Mouse (Mus musculus) left cerebral cortex, postnatal 36 days (tissue): ENCODE measurements around the gene Lbhd1. TPM values are rescaled to one million over a fixed set of nuclear protein-coding genes. Genes with fewer than 3 reads are reported as not detected.

ENCODE experiments used
- DNase-seq, 2 experiments: peaks; one replicate each; pipeline ENCODE4 v3.0.0; 2021 to 2022; ENCODE audit warnings: low spot score in 2 of 2, mixed read lengths in 1 of 2
- intact Hi-C: fragments of 180-260 bp; cut with DNase I; formaldehyde crosslinking; loops from one replicate; pipeline ENCODE4 v1.15.1; 2025
- total RNA-seq, 2 experiments: library from RNA; stranded (reverse); gene quantifications; 2 replicates each; pipeline ENCODE4 v1.2.3; 2021

The Lbhd1 gene
- total RNA-seq, 2 experiments from 2014 or later = 4.8 to 5.0 TPM

DNA sequence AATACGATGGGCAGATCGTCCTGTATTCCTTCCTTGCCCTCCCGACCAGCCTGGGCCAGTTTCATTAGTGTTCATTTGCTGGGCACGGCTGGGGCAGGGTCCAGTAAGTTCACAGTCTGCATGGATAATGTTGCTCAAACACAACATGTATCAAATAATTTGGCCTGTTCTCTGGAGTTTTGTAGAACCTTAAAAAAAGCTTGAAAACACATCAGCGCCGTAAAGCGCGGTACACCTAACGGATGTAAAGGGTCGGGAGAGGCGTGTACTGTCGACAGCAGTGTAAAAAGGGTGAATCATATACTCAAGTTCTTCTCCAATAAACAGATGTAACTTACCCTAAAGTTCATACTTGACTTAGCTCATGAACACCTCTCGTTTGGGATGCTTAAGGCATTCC lies 15.0 kb downstream of the Lbhd1 start:
- no peak for DNase-seq
- intact Hi-C loops = loop anchor here (2.0 to 5.0 kb wide), 2 partner anchors 20 to 56 kb away; no protein-coding TSS in a partner anchor

DNA sequence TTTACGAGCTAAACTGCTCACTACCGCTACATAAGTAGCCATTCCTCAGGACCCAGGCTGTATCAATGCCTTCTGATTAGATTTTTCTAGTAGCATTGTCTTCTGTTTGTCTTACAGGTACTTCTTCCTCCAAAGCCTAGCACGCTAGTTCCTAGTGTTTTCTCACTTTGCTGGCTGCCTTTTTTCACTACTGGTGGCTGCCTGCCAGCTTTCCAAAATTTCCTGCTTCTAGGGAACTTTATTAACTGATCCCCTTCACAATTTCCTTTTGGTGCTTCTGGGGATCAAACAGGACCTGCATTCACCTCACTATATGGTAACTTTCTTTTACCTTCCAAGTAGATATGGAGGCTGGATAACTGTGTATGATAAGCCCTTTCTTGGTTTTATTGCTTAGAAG lies 15.5 kb downstream of the Lbhd1 start:
- no peak for DNase-seq
- intact Hi-C loops = loop anchor here (2.0 to 5.0 kb wide), 2 partner anchors 20 to 57 kb away; no protein-coding TSS in a partner anchor

DNA sequence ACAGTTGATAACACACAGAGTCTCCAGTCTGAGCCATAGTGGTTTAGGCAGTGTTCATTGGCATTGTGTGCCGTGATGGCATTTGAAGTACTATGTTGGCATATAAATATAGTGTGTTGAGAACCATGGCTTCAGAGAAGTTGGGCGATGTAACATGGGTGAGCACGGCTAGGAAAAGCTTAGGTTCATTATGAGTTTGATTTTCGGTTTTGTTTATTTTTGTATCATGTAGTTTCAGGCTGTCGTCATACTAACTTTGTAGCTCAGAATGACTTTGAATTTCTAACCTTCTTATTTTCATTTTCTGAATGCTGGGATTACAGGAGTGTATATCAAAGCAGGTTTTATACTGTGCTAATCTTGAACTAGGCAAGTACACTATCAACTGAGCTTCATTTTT lies 19.9 kb downstream of the Lbhd1 start:
- intact Hi-C loops = no loop called here
- no peak for DNase-seq

DNA sequence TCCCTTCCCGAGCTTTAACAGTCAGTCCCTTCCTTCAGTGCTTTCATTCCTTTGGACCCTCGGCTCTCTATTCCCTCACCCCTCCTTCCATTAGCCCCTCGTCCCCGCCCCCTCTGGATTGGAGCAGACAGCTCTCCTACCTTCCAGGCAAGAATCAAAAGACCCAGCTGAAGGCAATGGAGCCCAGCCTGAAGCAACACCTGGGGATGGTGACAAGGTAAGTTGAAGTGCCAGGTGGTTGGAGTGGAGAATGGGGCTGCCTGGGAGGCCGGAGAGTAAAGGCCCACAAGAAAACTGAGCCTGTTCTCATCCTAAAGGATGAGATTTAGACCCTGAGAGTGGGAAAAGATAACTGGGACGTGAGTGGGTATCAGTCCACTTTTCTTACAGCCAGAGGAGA lies 25.0 kb downstream of the Lbhd1 start:
- no peak for DNase-seq
- intact Hi-C loops = no loop called here

DNA sequence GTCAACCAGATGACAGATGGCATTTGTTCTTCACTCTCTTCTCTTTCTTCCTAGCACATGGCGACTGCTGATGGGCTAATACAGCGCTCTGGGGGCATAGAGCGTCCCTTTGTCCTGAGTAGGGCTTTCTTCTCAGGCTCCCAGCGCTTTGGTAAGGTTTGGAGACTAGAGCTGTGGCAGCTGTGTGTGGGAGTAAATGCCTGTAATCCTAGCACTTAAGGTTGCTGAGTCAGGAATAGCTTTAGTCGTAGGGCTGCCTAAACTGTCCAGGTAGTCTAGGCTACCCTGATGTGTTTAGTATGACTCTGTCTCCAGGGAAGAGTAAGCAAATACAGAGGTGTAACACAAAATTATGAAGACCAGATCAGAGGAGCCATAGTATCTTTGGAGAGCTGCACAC lies 28.3 kb downstream of the Lbhd1 start:
- no peak for DNase-seq
- intact Hi-C loops = no loop called here

DNA sequence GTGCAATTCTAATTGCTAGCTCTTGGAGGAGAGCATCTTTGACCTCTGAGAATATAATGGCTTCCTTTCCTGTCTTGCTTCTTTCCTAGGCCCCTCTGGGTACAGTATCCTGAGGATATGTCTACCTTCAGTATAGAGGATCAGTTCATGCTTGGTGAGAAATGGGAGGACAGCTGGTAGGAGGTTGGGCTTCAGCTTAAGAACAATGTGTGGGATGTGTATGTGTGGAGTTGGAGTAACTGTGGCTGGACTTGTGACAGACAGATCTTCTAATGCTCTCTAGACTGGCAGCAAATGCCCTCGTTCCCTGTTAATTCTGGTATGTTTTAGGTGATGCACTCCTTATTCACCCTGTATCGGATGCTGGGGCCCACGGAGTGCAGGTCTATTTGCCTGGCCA lies 30.7 kb downstream of the Lbhd1 start:
- DNase-seq = peak; percentile 46 to 52
- intact Hi-C loops = no loop called here

DNA sequence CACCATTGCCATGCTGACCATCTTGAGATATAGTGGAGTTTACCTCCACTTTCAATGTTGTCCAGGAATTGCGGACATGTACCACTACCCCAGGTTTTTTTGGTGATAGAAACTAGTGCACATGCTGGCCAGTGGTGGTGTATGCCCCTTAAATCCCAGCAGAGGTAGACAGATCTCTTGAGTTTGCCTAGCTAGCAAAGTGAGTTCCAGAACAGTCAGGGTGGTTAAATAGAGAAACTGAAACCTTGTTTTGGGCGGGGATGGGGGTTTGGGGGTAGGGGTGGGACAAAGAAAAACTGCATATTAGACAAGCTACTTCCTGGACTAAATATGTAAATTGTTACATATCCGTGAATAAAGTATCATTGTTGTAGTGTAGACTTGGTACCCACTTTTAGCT lies 35.5 kb downstream of the Lbhd1 start:
- no peak for DNase-seq
- intact Hi-C loops = loop anchor here (2.0 kb wide), 1 partner anchor 20 kb away; the partner anchor contains the start of gene Ganab

DNA sequence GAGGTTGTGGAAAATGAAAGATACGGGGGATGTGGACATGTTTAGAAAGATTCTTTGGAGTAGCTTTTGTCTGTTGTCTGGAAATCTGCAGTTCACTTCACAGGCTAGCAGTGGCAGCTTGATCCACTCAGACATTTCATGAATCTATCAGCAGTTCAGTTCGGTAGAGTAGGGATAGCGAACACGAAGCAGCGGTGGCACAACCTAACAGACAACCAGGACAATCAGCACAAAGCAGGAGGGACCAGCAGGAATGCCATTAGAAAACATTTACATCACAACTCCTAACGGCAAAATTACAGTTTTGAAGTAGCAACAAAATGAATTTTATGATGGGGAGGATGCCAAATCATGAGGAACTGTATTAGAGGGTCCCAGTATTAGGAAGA lies 36.1 kb downstream of the Lbhd1 start:
- intact Hi-C loops = loop anchor here (2.0 kb wide), 1 partner anchor 21 kb away; the partner anchor contains the start of gene Ganab
- no peak for DNase-seq

DNA sequence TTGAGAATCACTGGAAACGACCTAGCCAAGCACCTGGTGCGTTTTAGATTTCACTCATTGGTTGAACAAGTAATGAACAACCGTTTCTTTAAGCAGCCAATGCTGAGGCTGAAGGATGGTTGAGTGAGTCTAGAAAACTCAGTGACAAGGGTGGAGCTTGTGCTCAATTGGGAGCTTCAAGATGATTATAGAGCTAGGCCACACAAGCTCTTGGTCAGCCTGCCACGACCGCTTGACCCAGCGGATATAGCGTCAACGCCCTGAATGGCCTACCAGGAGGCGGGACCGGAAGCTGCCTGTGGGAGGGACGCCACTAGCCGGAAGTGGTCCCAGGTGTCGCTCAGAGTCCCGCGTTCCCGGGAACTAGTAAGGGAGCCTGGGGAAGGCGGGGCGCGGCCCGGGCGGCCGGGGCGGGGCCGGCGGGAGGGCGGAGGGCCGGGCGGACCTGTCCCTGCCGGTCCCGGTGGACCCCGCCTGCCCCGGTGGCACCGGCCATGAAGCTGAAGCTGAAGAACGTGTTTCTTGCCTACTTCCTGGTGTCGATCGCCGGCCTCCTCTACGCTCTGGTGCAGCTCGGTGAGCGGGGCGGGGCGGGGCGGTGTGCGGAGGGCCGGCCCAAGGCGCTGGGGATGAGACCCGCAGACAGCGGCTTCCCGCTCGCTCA lies 36.7 kb downstream of the Lbhd1 start, which contains the start of gene B3gat3:
Gene B3gat3 (plus strand): TSS at position 302 of the 664 bp plus-strand sequence.
- intact Hi-C loops = no loop called here
- peak; percentile 96 to 97 for DNase-seq

DNA sequence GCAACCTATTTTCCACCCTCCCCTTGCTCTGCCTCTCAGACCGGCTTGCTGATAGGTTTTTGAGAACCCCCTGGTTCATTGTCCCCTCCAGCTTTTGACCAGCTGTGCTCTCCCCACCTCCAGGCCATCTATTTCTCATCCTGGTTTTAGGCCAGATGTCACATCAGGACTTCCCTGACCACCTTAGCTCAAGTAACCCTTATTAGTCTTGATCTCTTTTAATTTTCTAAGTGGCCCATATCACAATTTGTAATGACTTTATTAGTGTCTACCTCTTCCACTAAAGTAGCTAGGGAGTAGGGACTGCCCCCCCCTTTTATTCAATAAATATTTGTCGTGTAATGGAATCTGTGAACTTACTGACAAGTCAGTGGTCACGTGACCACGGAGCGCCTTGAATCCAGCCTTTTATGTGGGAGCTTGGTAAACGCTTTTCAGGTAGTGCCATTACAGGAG lies 37.3 kb downstream of the Lbhd1 start:
- intact Hi-C loops = no loop called here
- no peak for DNase-seq

DNA sequence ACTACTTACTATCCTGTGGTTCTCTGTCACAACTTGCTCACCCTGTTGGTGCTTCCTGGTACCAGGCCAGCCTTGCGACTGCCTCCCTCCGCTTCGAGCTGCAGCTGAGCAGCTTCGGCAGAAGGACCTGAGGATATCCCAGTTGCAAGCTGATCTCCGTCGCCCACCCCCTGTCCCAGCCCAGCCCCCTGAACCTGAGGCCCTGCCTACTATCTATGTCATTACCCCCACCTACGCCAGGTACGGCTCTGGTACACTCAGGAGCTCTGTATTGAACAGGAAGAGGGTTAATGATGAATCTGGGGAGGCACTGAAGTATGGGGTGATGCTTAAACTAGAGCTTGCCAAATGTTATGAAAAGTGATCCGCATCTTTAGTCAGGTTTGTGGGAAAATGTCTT lies 38.2 kb downstream of the Lbhd1 start:
- no peak for DNase-seq

DNA sequence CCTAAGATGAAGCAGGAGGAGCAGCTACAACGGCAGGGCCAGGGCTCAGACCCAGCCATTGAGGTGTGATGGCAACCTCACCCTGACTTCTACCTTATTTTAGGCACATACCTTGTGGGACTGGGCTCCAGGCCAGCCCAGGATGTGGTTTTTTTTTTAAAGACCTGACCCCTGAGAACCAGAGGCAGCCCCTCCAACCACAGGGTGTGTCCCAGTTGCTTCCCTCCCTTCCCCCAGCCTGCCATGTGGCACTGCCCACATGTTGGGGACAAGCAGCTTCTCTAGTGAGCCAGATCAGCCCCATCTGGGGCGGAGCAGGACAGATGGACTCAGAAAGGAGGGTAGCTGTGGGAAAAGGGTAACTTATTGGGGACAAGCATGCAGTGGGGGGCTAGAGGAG lies 43.2 kb downstream of the Lbhd1 start:
- intact Hi-C loops = no loop called here
- DNase-seq = no peak

More for the DNA sequence above, 38.2 kb downstream of the Lbhd1 start:
- intact Hi-C loops = no loop called here

DNA sequence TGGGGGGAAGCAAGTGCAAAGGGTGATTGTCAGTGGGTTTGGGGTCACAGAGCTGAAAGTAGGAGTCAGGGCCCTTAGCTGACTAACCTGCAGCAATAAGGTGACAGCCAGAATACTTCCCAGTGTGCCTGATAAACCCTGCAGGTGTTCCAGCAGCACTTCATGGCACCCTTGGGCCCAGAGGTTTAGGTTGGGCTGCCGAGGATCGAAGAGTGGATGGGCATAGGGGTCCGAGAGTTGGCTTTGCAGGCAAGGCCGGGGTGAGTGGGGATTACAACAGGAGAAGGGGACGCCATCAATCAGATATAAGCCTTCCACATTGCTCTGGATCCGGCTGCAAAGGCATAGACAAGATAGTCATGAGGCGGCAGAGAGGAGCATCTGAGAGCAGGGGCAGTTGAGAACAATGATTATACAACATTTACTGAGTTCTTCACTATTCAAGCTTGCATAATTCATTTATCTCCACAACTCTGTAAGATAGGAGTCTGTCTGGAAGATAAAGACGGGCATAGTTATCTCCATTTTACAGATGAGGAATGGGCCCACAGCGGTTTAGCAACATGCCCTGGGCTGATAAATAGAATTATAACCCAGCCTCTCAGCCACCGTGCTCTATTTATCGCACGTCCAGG lies 44.5 kb downstream of the Lbhd1 start:
- intact Hi-C loops = no loop called here
- no peak for DNase-seq

DNA sequence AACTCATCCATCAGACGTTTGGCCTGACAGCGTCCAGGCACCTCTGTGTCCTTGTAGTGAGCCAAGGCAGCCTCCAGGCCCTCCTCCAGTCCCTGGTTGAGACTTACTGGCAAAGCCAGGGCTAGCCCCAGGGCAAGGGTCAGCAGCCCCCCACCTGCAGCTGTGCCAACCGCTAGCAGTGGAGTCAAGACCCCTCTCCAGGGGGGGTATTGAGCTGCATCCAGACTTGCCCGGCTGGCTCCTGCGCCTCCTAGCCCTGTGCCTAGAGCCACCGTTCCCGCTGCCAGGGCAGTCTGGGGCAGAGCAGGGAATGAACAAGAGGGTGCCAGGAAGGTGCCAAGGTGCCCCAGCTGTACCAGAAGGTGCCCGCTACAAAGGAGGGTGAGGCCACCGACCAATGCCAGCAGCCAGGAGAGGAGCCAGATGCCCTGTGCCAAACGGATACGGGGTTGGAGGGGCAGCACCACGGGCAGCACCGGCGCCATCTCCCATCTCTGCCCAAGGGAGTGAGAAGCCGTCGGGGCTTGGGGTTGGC lies 45.2 kb downstream of the Lbhd1 start:
- no peak for DNase-seq
- intact Hi-C loops = no loop called here

DNA sequence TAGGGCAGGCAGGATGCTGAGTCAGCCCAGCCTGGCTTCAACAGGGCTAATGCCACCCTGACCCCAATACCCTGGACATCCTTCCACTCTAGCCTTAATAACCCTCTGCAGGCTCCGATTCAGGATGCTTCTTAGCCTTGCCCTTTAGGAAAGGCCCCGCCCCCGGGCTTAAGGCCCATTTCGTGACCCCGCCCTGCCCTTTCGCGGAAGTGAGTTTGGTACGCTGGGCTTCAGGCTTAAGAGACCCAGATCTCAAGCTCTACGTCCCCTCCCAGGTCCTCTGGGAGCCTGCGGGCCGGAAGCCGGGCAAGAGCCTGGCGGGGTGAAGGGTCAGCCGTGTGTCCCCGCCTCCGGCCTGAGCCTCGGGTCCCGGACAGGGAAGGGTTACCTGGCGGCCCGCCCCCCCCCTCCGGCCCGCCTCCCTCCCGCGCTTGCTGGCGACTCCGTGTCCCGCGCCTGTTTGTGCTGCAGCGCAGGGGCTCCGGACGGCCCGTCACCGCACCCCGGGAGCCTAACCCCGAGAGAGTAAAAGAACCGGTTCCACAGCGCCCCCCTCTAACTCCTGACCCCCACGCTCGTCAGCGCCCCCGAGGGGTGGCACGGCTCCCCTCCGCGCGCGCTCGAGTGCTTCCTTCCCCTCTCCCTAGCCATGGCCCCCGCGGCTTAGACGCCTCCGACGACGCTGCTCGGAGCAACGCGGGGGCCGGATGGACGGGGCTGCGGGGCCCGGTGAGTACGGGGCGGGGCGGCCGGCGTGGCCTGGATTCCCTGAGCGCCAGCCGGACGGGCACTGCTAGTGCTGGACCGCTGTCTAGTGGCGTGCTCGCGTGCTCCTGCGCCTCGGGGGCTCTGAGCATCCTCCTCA lies 45.9 kb downstream of the Lbhd1 start, which contains the start of the genes Rom1 and Eml3:
Gene Rom1 (minus strand): TSS at position 133 of the 865 bp plus-strand sequence.
Gene Eml3 (plus strand): TSS at position 329 of the 865 bp plus-strand sequence.
- intact Hi-C loops = no loop called here
- DNase-seq = peak; percentile 50 to 56

DNA sequence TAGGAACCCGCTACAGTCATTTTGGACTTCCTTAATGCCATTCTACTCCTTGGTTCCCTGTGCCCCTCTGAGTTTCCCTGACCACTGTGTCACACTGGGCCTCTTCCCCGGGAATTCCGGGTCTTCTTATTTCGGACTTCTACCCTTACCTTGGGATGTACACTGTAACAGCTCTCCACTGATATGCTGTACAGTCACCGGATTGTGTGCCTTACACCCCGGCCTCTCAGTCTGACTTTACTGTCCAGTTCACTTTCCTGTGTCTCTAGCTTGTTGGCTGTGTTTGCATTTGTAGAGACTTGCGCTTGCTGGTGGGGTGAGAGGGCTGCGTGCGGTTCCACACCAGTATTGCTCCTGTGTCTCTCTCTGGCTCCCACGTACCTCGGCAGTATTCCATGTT lies 46.6 kb downstream of the Lbhd1 start:
- DNase-seq = no peak
- intact Hi-C loops = no loop called here

DNA sequence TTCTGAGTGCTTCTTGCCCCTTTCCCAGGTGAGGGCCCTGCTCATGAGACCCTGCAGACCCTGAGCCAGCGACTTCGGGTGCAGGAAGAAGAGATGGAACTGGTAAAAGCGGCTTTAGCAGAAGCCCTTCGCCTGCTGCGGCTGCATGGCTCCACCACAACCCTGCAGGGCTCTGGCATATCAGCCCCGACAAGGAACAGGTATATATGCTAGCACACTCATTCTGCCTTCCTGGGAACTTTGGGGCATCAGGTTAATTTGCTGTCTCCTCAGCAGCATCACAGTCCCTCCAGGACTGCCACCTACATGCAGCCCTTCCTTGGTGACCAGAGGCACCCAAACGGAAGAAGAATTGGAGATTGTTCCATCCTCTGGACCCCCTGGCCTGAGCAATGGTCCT lies 47.2 kb downstream of the Lbhd1 start:
- DNase-seq = no peak
- intact Hi-C loops = no loop called here

DNA sequence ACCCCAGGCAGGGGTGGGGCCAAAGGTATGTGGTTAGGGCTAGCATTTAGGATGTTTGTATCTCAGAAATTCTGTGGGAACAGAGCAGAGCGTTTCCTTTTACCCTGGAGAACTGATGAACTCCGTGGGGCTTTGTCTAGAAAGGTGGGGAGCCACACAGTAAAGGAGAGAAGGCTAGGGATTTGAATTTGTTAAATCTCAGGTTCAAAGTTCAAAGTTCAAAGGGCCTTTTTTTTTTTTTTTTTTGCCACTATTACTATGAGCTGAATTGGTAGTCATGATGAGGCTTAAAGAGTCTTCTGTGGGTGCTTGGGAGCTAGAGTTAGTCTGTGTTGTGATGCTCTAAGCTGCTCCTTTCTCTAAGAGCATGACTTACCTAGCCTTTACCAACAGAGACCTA lies 53.2 kb downstream of the Lbhd1 start:
- intact Hi-C loops = no loop called here
- DNase-seq = no peak

DNA sequence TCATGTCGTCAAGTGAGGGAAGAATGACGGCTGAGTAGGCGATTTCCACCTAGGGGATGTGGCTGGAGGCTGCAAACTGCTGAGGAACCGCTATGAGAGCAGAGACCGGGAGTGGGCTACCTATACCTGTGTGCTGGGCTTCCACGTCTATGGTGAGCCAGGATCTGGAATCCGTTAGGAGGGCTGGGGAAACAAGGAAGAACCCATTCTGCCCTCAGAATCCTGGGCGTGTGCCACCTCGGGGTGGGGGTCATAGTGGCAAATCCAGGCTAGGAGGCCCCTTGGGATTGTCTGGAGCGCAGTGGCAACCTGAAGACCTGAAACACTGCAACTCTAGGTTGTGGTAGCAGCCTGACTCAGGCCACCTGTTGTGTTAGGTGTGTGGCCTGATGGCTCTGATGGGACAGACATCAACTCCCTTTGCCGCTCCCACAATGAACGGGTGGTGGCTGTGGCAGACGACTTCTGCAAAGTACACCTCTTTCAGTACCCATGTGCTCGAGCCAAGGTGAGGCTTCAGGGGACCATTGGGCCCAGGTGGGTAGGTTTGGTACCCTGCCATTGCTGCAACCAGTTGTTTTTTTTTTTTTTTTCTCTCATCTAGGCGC lies 57.1 kb downstream of the Lbhd1 start:
- intact Hi-C loops = loop anchor here (5.0 kb wide), 1 partner anchor 53 kb away; the partner anchor contains the start of genes 1810009A15Rik and Gm49416

More for the DNA sequence above, 57.1 kb downstream of the Lbhd1 start:
- DNase-seq = no peak
